Mouse (Mus musculus): ENCODE measurements at regions not wholly inside any gene's neighbourhood (a gene's known extent, or its start where the extent isn't known, plus 50 kb on each side); places are given as distances from the start of the nearest gene placed in this dataset.

DNA sequence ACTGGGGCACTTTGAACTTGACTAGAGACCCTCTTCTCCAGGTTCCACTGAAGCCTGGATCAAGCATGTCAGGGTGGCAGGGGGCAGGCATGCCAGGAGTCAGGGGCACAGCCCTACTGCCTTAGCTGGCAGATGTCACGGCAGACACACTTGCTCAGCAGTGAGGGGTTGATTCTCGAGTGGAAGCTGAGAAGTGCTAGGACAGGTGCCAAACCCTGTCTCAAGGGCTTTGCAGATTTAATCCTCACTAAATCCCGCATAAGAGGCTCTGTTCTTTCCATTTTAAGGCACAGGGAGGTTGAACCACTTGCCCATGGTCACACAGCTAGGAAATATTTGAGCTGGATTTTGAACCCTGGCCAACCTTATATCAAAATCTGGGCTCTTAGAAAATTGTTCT is 223.5 kb upstream of the Mvb12b start:
- DNase-seq (ENCODE audit: extremely low spot score in 1 of 2, low spot score in 1 of 2): no peak

GRCm38 (mm10) chr2:34110582-34110981 is 222.8 kb upstream of the Mvb12b start:
- no peak for DNase-seq (ENCODE audit: extremely low spot score in 1 of 2, low spot score in 1 of 2)

DNA sequence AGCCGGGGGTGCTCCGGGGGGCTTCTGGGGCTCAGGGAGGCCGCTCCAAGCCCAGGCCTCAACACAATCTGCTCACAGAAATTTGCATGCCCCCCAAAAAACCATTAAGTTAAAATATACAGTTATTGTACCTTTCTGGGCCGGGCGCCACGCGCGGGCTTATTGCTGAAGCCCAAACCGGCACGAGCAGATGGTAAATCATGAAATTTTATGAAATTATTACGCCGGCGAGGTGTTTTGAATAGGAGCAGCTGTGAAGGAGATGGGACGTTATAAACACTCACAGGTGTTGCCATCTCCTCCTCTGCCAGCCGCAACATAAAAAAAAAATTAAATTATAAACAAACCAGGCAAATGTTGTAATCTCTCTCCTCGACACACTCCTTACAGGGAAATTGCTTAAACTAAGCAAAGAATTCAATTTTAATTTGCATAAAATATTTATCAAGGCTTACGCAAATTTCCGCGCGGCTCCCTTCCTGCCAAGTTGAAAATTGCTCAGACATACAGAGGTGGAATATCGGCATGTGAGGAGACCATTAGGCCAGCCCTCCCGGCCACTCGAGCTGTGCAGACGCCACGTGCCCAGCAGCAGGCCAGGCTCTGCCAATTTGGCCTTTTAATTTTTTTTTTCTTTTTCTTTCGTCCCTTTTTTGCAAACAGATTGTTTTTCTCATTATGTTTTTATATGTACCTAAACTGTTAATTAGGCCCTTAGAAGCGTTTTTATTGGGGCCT is 220.0 kb upstream of the Mvb12b start:
- peak in 1 of 2 experiments; percentile 16 for DNase-seq (ENCODE audit: extremely low spot score in 1 of 2, low spot score in 1 of 2)

- peak in 1 of 2 experiments; percentile 13 for DNase-seq (ENCODE audit: extremely low spot score in 1 of 2, low spot score in 1 of 2)
These were observed 219.3 kb upstream of the Mvb12b start for GRCm38 (mm10) chr2:34106837-34107565.

GRCm38 (mm10) chr2:34106245-34106644 is 218.5 kb upstream of the Mvb12b start:
- no peak for DNase-seq (ENCODE audit: extremely low spot score in 1 of 2, low spot score in 1 of 2)

- DNase-seq (ENCODE audit: extremely low spot score in 1 of 2, low spot score in 1 of 2): no peak
These were observed 217.7 kb upstream of the Mvb12b start for GRCm38 (mm10) chr2:34105271-34106051.

- DNase-seq (ENCODE audit: extremely low spot score in 1 of 2, low spot score in 1 of 2): no peak
These were observed 210.3 kb upstream of the Mvb12b start for GRCm38 (mm10) chr2:34098004-34098547.

DNA sequence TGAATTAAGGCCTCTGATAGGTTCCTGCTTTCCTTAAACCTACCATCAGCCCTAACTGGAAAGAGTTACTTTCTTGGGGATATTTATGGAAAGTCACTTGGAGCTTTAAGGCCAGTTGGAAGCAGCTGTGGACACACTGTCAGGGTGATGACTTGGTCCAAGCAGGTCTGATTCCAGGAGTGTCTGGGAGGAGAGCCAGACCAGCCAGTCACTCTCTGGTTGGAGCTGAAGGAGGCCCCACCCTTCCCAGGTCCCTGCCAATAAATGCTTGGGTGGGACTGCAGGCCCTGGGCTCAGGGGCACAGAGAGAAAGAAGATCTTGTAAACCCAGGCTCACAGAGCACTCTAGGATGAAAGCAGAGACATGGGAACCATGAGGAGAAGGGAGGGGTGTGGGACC is 208.8 kb upstream of the Mvb12b start:
- DNase-seq (ENCODE audit: extremely low spot score in 1 of 2, low spot score in 1 of 2): no peak

DNA sequence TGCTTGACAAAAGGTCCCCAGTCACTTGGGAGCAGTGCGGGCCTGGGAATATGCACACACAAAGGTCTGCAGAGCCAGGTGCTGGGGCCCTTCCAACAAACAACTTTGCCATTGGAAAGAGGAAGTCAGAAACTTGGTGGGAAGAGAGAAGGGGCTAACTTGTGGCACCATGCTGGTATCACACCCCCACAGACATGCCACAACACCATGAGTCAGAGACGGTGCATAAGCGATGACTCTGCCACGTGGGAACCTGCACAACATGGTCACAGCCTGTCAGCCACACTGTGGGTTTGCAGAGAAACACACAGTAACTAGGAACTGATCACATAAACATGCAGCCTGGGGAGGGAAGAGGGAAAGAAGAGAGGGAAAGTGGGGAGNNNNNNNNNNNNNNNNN is 201.1 kb upstream of the Mvb12b start:
- peak in 1 of 2 experiments; percentile 46 for DNase-seq (ENCODE audit: extremely low spot score in 1 of 2, low spot score in 1 of 2)

DNA sequence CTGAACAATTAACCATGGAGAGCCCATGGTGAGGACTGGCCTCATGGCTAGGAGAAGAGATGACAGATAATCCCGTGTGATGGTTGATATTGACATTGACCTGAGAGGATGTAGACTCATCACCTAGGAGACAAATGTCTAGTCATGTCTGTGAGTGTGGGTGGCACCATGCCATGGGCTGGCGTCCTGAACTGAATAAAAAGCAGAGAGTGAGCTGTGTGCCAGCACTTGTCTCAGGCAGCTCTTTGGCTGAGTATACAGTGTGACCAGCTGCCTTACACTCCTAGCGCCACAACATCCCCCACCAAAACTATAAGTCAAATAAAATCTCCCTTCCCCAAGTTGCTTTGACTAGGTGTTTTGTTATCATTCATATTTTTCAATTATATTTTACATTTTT is 198.4 kb upstream of the Mvb12b start:
- DNase-seq (ENCODE audit: extremely low spot score in 1 of 2, low spot score in 1 of 2): peak in 1 of 2 experiments; percentile 59

DNA sequence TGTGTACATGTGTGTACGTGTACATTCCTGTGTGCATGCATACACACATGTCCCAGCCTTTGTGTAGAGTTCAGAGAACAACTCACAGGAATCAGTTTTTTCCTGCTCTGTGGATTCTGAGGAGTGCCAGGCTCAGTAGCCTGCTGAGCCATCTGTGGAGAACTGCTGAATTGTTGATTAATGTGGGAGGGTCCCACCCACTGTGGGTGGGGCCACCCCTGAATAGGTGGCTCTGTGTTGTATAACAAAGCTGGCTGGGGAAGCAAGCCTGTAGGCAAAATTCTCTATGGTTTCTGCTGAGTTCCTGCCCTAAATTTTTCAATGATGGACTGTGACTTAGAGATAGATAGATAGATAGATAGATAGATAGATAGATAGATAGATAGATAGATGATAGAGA is 196.8 kb upstream of the Mvb12b start:
- DNase-seq (ENCODE audit: extremely low spot score in 1 of 2, low spot score in 1 of 2): peak in 1 of 2 experiments; percentile 60

GRCm38 (mm10) chr2:34082486-34082885 is 194.7 kb upstream of the Mvb12b start:
- no peak for DNase-seq (ENCODE audit: extremely low spot score in 1 of 2, low spot score in 1 of 2)

DNA sequence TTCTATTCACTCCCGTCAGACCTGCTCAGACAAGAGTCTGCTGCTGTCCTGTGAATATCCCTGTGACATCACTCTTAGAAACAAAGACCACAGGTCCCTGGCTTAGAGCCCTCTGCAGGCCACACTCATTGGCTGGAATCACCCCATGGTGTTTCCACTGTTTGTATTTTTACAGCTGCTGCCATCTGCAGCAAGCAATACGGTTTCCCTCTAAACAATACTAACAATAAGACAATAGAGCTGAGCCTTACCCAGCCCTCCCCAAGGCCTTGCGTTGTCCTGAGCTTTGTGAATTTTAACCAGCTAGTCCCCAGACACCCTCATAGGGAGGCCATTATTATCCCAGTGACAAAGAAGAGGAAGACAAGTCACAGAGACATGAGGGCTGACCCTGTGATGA is 192.4 kb upstream of the Mvb12b start:
- DNase-seq (ENCODE audit: extremely low spot score in 1 of 2, low spot score in 1 of 2): no peak

DNA sequence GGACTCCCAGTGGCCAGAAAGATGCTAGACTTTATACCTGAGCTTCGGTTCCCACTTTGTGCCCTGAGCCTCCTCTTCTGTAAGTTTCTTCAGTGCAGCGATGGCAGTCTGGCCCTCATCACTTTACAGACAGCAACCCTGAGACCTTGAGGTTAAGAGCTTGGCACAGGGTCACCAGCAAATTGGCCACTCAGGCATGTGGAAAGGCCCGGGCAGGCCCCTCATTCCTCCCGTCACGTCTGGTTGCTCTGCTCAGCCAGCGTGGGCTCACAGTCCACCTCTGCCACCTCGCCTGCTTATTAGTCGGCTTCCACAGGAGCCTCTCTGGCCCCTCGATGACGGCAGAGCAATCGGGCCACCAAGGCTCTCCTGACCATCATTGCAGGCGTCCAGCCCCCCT is 191.5 kb upstream of the Mvb12b start:
- DNase-seq (ENCODE audit: extremely low spot score in 1 of 2, low spot score in 1 of 2): no peak

- DNase-seq (ENCODE audit: extremely low spot score in 1 of 2, low spot score in 1 of 2): no peak
These were observed 191.1 kb upstream of the Mvb12b start for GRCm38 (mm10) chr2:34078875-34079262.

DNA sequence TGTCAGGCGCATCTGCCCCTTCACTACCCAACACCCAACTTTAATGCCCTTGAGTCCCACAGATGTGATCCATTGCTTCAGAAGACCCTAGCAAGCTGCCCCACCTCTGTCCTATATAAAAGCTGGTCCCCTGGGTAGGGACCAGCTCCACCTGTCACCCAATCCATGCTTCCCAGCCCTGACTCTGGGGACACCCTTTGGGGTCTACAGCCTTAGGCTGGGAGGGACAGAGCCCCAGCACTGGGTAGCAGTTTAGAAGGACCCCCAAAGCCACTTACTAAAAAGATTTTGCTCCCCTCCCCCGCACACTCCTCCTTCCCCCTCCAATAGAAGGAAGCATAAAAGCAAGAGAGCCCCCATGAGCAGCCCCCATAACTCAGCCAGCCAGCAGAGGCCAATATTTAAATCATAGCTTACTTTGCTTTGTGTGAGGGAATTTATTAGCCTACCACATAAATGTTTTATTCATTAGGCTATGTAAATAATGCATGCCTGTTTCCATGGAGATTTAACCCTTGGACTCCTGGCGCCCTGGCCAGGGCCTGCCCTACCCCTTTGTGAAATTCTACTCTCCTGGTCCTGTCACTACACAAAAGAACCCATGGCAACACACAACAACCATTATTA is 190.6 kb upstream of the Mvb12b start:
- no peak for DNase-seq (ENCODE audit: extremely low spot score in 1 of 2, low spot score in 1 of 2)

- DNase-seq (ENCODE audit: extremely low spot score in 1 of 2, low spot score in 1 of 2): no peak
These were observed 188.6 kb upstream of the Mvb12b start for GRCm38 (mm10) chr2:34076346-34076745.

DNA sequence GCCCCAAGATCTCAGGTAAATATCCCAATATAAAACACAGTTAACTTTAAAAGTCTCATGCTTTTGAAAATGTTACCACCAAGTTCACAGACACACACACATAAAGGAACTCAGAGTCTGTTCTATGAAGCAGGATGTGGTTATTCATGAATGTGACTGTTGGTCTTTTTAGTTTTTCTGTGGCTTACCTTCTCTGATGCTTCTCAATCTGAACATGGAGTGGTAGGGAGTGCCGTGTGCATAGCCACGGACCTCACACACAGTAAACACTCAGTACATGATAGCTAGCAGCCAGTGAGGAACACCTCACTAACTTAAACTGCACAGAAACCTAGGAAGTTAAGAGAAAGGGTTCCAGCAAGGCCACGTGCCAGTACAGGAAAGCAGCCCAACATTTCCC is 186.3 kb upstream of the Mvb12b start:
- DNase-seq (ENCODE audit: extremely low spot score in 1 of 2, low spot score in 1 of 2): no peak

- peak in 1 of 2 experiments; percentile 16 for DNase-seq (ENCODE audit: extremely low spot score in 1 of 2, low spot score in 1 of 2)
These were observed 177.8 kb upstream of the Mvb12b start for GRCm38 (mm10) chr2:34065592-34065991.

GRCm38 (mm10) chr2:34065090-34065489 is 177.3 kb upstream of the Mvb12b start:
- DNase-seq (ENCODE audit: extremely low spot score in 1 of 2, low spot score in 1 of 2): no peak

DNA sequence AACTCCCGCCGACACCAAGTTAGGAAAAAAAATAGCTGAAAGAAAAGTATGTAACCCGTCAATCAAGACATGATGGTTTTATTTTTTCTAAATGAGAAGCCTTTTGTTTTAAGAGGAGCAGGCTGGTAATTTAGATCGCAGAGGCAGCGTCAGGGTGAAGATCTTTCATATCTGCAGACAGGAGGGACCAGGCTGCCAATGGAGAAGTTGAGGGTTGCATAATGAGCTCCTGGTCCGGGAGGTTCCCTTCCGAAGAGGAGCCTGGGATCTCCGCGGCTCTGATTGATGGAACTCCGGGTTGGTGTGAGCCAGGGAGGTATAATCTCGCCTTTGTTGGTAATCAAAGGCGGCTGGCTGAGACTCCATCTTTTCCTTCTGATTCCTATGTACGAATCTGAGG is 168.8 kb upstream of the Mvb12b start:
- DNase-seq (ENCODE audit: extremely low spot score in 1 of 2, low spot score in 1 of 2): peak in 1 of 2 experiments; percentile 17
